Mouse (Mus musculus): Measurements from ENCODE around the gene Runx1. TPM values are rescaled to one million over a fixed set of nuclear protein-coding genes. Genes with fewer than 3 reads are reported as not detected.

The Runx1 gene
- polyA plus RNA-seq, 1 experiment from 2014 or later = 3.3 TPM

GRCm38 (mm10) chr16:92605606-92606490, 220.1 kb downstream of the Runx1 start:
- peak overlapping the region; percentile 74 for H3K4me2 ChIP-seq (ENCODE audit: low read length)
- no peak overlapping the region for H3K27ac ChIP-seq (ENCODE audit: low read depth)
- peak; percentile 74 for DNase-seq (ENCODE audit: low spot score)
- ATAC-seq (replicated peaks; ENCODE audit: low FRiP score, low TSS enrichment, low read depth) = peak; percentile 75
- H3K9ac ChIP-seq (ENCODE audit: low read length) = peak overlapping the region; percentile 46
- peaks cover 28% of the 10 kb centered on the region; the same call in 1 of the 2 replicates for H3K4me1 ChIP-seq (replicated peaks; ENCODE audit: control insufficient read depth, insufficient read depth, low read length)
- 0 out of 2 replicates have a peak, but pooled peaks cover 4% of the 10 kb centered on the region for H3K27me3 ChIP-seq (replicated peaks; ENCODE audit: control insufficient read depth, insufficient read depth, low read length)
- no peaks in the 10 kb centered on the region for H3K9me3 ChIP-seq (ENCODE audit: control insufficient read depth, low read length)
- 12% methylated on average over 58 of the region's 64 CpGs for WGBS
- peak overlapping the region; percentile 40 for H3K4me3 ChIP-seq (ENCODE audit: low read depth, low read length)
- H3K36me3 ChIP-seq (ENCODE audit: control insufficient read depth, insufficient read depth, low read length) = no peaks in the 10 kb centered on the region

GRCm38 (mm10) chr16:92602504-92602903, 223.4 kb downstream of the Runx1 start:
- Histone ChIP-seq H3K4me3 (ENCODE audit: low read depth, low read length) (no peak overlapping the region), H3K27ac (ENCODE audit: low read depth) (no peak overlapping the region), H3K4me2 (ENCODE audit: low read length) (no peak overlapping the region), H3K36me3 (ENCODE audit: control insufficient read depth, insufficient read depth, low read length) (no peaks in the 10 kb centered on the region), H3K9ac (ENCODE audit: low read length) (no peak overlapping the region), H3K27me3 (replicated peaks; ENCODE audit: control insufficient read depth, insufficient read depth, low read length) (0 out of 2 replicates have a peak, but pooled peaks cover 4% of the 10 kb centered on the region), H3K4me1 (replicated peaks; ENCODE audit: control insufficient read depth, insufficient read depth, low read length) (peaks cover 8% of the 10 kb centered on the region; the same call in 1 of the 2 replicates), H3K9me3 (ENCODE audit: control insufficient read depth, low read length) (no peaks in the 10 kb centered on the region)
- 65% methylated on average over 11 of the region's 11 CpGs for WGBS
- ATAC-seq (replicated peaks; ENCODE audit: low FRiP score, low TSS enrichment, low read depth) (no peak), DNase-seq (ENCODE audit: low spot score) (no peak)

- DNase-seq (ENCODE audit: low spot score) = no peak
- WGBS = 84% methylated on average over 9 of the region's 9 CpGs
- Histone ChIP-seq H3K9me3 (ENCODE audit: control insufficient read depth, low read length) (no peaks in the 10 kb centered on the region), H3K27ac (ENCODE audit: low read depth) (no peak overlapping the region), H3K4me1 (replicated peaks; ENCODE audit: control insufficient read depth, insufficient read depth, low read length) (peaks cover 8% of the 10 kb centered on the region; the same call in 1 of the 2 replicates), H3K9ac (ENCODE audit: low read length) (no peak overlapping the region), H3K4me2 (ENCODE audit: low read length) (no peak overlapping the region), H3K36me3 (ENCODE audit: control insufficient read depth, insufficient read depth, low read length) (no peaks in the 10 kb centered on the region), H3K27me3 (replicated peaks; ENCODE audit: control insufficient read depth, insufficient read depth, low read length) (0 out of 2 replicates have a peak, but pooled peaks cover 3% of the 10 kb centered on the region), H3K4me3 (ENCODE audit: low read depth, low read length) (no peak overlapping the region)
- ATAC-seq (replicated peaks; ENCODE audit: low FRiP score, low TSS enrichment, low read depth) = no peak
Observed at GRCm38 (mm10) chr16:92601270-92601826, 224.6 kb downstream of the Runx1 start.

GRCm38 (mm10) chr16:92599451-92599850, 226.5 kb downstream of the Runx1 start:
- H3K4me3 ChIP-seq (ENCODE audit: low read depth, low read length) = no peak overlapping the region
- no peak for ATAC-seq (replicated peaks; ENCODE audit: low FRiP score, low TSS enrichment, low read depth)
- no peak overlapping the region for H3K9ac ChIP-seq (ENCODE audit: low read length)
- no peaks in the 10 kb centered on the region for H3K9me3 ChIP-seq (ENCODE audit: control insufficient read depth, low read length)
- H3K27ac ChIP-seq (ENCODE audit: low read depth) = no peak overlapping the region
- no peak overlapping the region for H3K4me2 ChIP-seq (ENCODE audit: low read length)
- WGBS = 82% methylated on average over 11 of the region's 11 CpGs
- DNase-seq (ENCODE audit: low spot score) = no peak
- H3K36me3 ChIP-seq (ENCODE audit: control insufficient read depth, insufficient read depth, low read length) = no peaks in the 10 kb centered on the region
- no peaks in the 10 kb centered on the region for H3K4me1 ChIP-seq (replicated peaks; ENCODE audit: control insufficient read depth, insufficient read depth, low read length)
- no peaks in the 10 kb centered on the region for H3K27me3 ChIP-seq (replicated peaks; ENCODE audit: control insufficient read depth, insufficient read depth, low read length)

- no peak for ATAC-seq (replicated peaks; ENCODE audit: low FRiP score, low TSS enrichment, low read depth)
- no peaks in the 10 kb centered on the region for H3K27me3 ChIP-seq (replicated peaks; ENCODE audit: control insufficient read depth, insufficient read depth, low read length)
- WGBS = 69% methylated on average over 11 of the region's 11 CpGs
- H3K4me2 ChIP-seq (ENCODE audit: low read length) = no peak overlapping the region
- H3K4me3 ChIP-seq (ENCODE audit: low read depth, low read length) = no peak overlapping the region
- no peak overlapping the region for H3K9ac ChIP-seq (ENCODE audit: low read length)
- DNase-seq (ENCODE audit: low spot score) = no peak
- H3K9me3 ChIP-seq (ENCODE audit: control insufficient read depth, low read length) = no peaks in the 10 kb centered on the region
- H3K27ac ChIP-seq (ENCODE audit: low read depth) = no peak overlapping the region
- no peaks in the 10 kb centered on the region; the same call in 1 of the 2 replicates for H3K4me1 ChIP-seq (replicated peaks; ENCODE audit: control insufficient read depth, insufficient read depth, low read length)
- H3K36me3 ChIP-seq (ENCODE audit: control insufficient read depth, insufficient read depth, low read length) = no peaks in the 10 kb centered on the region
Observed at GRCm38 (mm10) chr16:92597655-92598054, 228.3 kb downstream of the Runx1 start.

- H3K4me2 ChIP-seq (ENCODE audit: low read length) = no peak overlapping the region
Observed at GRCm38 (mm10) chr16:92592207-92592606, 233.7 kb downstream of the Runx1 start.

GRCm38 (mm10) chr16:92591783-92592182, 234.2 kb downstream of the Runx1 start:
- Histone ChIP-seq H3K9me3 (ENCODE audit: control insufficient read depth, low read length) (no peaks in the 10 kb centered on the region), H3K27me3 (replicated peaks; ENCODE audit: control insufficient read depth, insufficient read depth, low read length) (no peaks in the 10 kb centered on the region), H3K4me2 (ENCODE audit: low read length) (no peak overlapping the region), H3K36me3 (ENCODE audit: control insufficient read depth, insufficient read depth, low read length) (no peaks in the 10 kb centered on the region), H3K4me3 (ENCODE audit: low read depth, low read length) (no peak overlapping the region), H3K27ac (ENCODE audit: low read depth) (no peak overlapping the region), H3K9ac (ENCODE audit: low read length) (no peak overlapping the region), H3K4me1 (replicated peaks; ENCODE audit: control insufficient read depth, insufficient read depth, low read length) (no peaks in the 10 kb centered on the region; the same call in 1 of the 2 replicates)
- WGBS = 88% methylated on average over 6 of the region's 6 CpGs
- DNase-seq (ENCODE audit: low spot score) (no peak), ATAC-seq (replicated peaks; ENCODE audit: low FRiP score, low TSS enrichment, low read depth) (no peak)

More at GRCm38 (mm10) chr16:92592207-92592606, 233.7 kb downstream of the Runx1 start:
- H3K9ac ChIP-seq (ENCODE audit: low read length) = no peak overlapping the region
- no peak overlapping the region for H3K4me3 ChIP-seq (ENCODE audit: low read depth, low read length)
- no peaks in the 10 kb centered on the region for H3K9me3 ChIP-seq (ENCODE audit: control insufficient read depth, low read length)
- no peak overlapping the region for H3K27ac ChIP-seq (ENCODE audit: low read depth)
- ATAC-seq (replicated peaks; ENCODE audit: low FRiP score, low TSS enrichment, low read depth) (no peak), DNase-seq (ENCODE audit: low spot score) (no peak)
- WGBS = 42% methylated on average over 6 of the region's 6 CpGs
- no peaks in the 10 kb centered on the region; the same call in 1 of the 2 replicates for H3K4me1 ChIP-seq (replicated peaks; ENCODE audit: control insufficient read depth, insufficient read depth, low read length)
- no peaks in the 10 kb centered on the region for H3K36me3 ChIP-seq (ENCODE audit: control insufficient read depth, insufficient read depth, low read length)
- no peaks in the 10 kb centered on the region for H3K27me3 ChIP-seq (replicated peaks; ENCODE audit: control insufficient read depth, insufficient read depth, low read length)

- H3K9ac ChIP-seq (ENCODE audit: low read length) = no peak overlapping the region
- no peak overlapping the region for H3K4me2 ChIP-seq (ENCODE audit: low read length)
- H3K4me1 ChIP-seq (replicated peaks; ENCODE audit: control insufficient read depth, insufficient read depth, low read length) = no peaks in the 10 kb centered on the region; the same call in 1 of the 2 replicates
- WGBS = 88% methylated on average over 4 of the region's 4 CpGs
- DNase-seq (ENCODE audit: low spot score) (no peak), ATAC-seq (replicated peaks; ENCODE audit: low FRiP score, low TSS enrichment, low read depth) (no peak)
- no peaks in the 10 kb centered on the region for H3K9me3 ChIP-seq (ENCODE audit: control insufficient read depth, low read length)
- no peaks in the 10 kb centered on the region for H3K27me3 ChIP-seq (replicated peaks; ENCODE audit: control insufficient read depth, insufficient read depth, low read length)
- no peak overlapping the region for H3K4me3 ChIP-seq (ENCODE audit: low read depth, low read length)
- H3K36me3 ChIP-seq (ENCODE audit: control insufficient read depth, insufficient read depth, low read length) = no peaks in the 10 kb centered on the region
- H3K27ac ChIP-seq (ENCODE audit: low read depth) = no peak overlapping the region
Observed at GRCm38 (mm10) chr16:92587836-92588235, 238.1 kb downstream of the Runx1 start.
